Mouse (Mus musculus) spleen, postnatal 36 days (tissue): Measurements from ENCODE around the gene Rpf2.

Experiments
- DNase-seq, 2 experiments: peaks; one replicate each; pipeline ENCODE4 v3.0.0; 2022; ENCODE audit warnings: low spot score in 2 of 2, mixed read lengths in 1 of 2

The Rpf2 gene

DNA sequence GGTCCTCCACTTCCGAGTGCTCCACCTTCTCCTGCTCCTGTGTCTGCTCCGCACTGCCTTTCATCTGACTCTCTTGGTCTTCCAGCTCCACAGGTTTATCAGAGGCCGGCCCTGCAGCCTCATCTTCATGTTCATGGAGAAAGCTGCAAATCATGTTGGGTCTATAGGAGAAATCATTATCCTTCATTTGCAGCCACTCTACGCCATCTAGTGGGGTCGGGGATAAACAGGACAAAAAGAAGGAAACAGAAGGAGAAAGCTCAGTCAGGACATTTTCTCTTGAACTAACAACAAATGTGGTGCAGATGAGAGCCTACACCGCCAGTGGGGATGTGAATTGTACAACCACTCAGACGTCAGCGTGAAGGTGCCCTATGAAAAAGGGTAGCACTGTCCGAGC is 2.8 kb upstream of the Rpf2 start:
- DNase-seq, result no peak

DNA sequence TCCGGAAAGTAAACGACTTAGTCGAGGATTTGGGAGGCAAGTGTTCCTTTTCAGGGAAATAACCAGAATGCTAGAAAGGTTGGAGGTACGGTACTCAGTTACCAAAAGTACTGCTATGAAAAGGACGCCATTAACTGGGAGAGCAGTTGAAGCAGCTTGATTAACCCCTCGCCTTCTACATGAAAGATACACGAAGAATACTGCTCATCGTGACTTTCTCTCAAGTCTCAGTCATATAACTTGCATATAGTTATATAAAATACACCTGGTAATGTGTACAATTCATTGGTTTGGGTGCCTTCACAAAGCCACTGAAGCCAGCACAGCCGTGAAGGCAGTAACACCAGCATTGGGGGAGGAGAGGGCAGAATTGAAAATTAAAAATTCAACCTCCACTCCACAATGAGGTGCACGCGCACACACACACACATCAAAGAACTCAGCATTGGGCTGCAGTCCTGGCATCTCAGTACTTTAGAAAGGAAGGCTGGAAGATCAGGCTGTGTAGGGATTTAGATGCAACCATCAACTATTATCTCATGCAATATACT is 405 bp upstream of the Rpf2 start:
- no peak for DNase-seq

- DNase-seq, result no peak
Measured at GRCm38 (mm10) chr10:40237826-40238225, 9.0 kb downstream of the Rpf2 start.

DNA sequence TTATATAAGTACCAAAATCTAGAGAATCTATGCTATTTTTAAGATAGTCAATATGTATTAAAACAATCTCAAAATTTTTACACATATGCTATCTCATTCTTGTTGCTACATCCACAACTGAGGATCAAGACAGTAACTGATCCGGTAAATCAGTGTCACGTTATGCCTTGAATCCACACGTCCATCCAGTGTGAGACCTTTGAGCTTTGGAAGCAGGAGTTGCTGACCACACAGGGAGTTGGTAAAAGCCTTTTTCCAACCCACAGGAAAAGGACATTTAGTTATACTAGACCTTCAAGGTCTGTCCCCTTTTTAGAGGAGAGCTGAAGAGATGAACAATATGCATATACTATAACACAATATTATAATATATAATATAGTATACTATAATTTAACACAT is 13.6 kb downstream of the Rpf2 start:
- no peak for DNase-seq

- no peak for DNase-seq
Measured at GRCm38 (mm10) chr10:40232442-40232841, 14.4 kb downstream of the Rpf2 start.

DNA sequence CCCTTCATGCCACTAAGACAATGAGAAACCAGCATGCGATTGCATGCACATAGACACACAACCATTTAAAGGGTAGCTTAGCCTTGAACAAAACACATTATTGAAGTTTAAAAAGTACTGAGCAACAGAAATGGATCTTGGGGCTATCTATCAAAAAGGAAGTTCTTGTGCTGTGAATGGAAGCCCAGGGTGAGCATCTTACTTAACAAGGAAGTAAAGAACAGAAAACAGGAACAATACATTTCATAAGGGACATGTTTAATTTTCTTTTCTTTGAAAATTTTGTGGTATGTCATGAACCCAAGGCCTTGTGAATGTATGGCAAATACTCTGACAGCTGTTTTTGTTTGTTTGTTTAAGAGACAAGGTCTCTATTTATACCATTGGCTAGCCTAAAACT is 17.1 kb downstream of the Rpf2 start:
- no peak for DNase-seq

- DNase-seq, result no peak
Measured at GRCm38 (mm10) chr10:40227660-40228303, 19.1 kb downstream of the Rpf2 start.

DNA sequence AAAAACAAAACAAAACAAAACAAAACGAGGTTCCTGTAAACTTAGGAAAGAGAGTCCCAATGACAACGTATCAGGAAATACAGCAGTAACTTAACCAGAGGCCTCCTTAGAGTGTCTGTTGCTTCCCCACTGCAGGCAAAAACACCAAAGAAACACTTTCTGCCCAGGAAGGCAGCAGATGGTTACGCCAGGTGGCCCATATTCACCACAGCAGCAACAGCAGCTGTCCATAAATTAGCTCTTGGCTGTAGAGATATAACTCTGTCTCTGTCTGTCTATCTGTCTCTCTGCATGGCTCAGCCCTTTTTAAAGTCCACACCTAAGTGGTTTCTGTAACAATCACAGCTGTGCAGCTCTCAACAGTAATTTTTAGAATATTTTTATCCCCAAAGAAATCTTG is 28.0 kb downstream of the Rpf2 start:
- DNase-seq, result no peak

DNA sequence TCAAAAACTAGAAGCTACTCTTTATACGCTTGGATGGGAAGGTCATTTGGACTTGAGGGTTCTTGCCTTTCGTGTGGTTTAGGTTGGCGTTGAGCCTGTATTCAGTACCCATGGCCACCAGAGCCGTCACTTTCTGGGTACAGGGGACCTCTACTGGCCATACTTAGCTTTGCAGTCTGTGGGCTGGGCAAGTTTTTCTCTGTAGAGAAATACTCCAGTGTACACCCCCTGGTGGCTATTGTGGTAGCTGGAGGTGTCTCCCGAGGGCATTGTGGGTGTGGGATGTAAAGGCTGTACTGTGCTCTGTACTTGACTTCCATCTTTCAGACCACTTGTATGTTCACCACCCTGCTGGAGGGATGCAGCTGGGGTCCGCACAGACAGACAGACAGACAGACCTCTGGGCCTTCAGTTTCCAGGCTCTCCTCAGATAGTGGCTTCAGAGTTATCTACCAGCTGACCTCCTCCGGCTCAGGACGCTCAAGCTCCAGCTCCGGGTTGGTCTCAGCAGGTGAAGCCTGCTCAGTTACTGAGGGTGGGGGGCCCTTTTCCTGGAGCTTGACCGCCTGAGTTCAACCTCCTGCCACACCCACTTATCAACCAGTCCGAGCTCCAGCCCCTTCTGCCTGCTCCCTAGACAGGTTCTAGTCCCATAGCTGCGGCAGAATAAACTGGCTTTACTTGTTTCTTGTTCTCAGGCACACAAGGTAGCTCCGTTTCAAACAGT is 34.2 kb downstream of the Rpf2 start:
- DNase-seq, result peak; percentile 88 to 92

- DNase-seq, result no peak
Measured at GRCm38 (mm10) chr10:40195001-40195400, 51.8 kb downstream of the Rpf2 start.

DNA sequence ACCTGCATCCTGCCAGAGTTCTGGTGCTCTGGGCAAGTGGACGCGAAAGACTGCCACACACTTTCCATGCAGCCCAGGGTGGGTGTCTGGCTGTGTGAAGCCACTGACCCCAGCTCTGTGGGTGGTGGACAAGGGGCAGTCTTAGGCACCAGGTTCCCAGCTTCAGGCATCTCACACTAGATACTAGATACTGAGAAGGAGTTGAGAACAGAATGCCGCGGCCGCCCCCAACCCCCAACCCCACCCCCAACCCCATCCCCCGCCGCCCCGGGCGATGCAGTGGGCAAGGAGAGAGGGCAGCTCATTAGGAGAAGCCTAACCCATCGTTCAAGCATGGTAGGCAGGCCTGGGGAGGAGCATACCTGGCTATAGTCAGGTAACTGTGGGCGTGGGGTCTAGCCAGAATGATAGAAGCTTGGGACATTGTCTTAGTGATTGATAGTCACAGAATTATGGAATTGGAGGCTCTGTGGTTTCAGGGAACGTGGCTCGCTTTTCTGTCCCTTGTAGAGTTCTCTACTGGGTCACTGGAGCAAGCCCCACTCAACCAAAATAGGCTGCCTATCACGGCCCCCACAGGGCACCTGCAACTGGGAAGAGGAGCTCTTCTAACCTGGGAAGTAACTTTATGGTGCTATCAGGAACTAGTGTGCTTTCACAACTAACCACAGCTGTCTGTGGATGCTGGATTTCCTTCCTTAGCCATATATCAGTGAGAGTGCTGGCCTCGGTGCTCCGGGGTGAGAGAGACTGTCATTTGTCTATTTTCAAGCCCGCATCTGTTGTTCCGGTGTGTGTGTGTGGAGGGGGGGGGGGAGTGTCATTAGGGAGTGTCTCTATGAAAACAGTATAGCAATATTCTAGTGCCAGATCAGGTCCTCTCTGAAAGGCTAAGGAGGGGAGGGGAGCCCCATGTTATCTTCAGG is 54.6 kb downstream of the Rpf2 start:
- no peak for DNase-seq

DNA sequence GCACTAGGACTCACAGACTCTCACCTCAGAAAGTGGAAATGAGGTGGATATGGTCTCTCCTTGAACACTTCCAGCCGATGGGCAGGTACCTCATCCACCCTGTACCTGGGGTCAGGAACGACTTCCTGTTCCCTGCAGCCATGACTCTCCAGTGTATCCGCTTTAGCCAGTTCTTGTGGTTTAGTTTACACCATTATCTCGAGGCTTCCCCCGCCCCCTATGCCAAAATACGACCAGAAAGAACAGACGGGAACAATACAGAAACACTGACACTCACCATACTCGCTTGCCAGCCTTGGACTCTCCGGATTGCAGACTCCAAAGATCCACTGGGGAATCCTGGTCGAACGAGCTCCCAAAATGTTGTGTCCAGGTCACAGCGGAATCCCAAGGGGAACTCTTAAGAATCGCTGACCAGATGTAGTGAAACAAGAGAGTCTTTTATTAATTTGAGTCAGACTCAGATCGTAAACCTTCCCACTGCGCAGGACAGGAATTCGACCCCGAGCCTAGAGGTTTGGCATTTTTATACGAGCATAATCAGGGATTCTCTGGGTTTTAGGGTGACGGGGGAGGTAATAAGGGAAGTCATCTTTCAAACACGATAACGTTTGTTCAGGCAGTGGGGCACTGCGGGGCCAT is 55.4 kb downstream of the Rpf2 start:
- DNase-seq, result no peak

GRCm38 (mm10) chr10:40190871-40191270 is 56.0 kb downstream of the Rpf2 start:
- DNase-seq, result no peak

GRCm38 (mm10) chr10:40189689-40190088 is 57.1 kb downstream of the Rpf2 start:
- DNase-seq, result no peak

- DNase-seq, result no peak
Measured at GRCm38 (mm10) chr10:40188831-40189230, 58.0 kb downstream of the Rpf2 start.

DNA sequence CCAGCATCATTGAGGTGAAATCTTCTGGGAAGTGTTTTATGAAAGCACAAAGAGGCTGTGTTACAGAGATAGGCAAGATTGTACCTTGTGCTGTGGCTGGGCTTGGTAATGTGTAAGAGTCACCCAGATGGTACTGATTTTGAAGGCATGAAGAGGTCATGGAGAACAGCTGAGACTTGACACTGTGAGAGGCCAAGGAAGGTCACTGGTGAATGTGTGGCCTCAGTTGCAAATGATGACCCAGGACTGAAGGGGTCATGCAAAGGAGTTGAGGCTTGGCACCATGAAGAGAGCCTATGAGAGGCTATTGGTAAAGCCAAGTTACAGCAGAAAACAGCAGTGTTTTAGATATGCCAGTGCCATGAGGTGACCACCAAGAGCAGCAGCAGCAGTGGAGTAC is 60.9 kb downstream of the Rpf2 start:
- DNase-seq, result no peak

- DNase-seq, result no peak
Measured at GRCm38 (mm10) chr10:40180011-40180410, 66.8 kb downstream of the Rpf2 start.

- DNase-seq, result no peak
Measured at GRCm38 (mm10) chr10:40179142-40179541, 67.7 kb downstream of the Rpf2 start.

GRCm38 (mm10) chr10:40177323-40177962 is 69.4 kb downstream of the Rpf2 start:
- DNase-seq, result peak; percentile 19 to 29
